Mouse (Mus musculus): ENCODE data around the gene Fgfr4. TPM values are rescaled to one million over a fixed set of nuclear protein-coding genes. Genes with fewer than 3 reads are reported as not detected.

Gene Fgfr4
- total and polyA plus RNA-seq, 3 experiments, result not detected

GRCm38 (mm10) chr13:55189531-55190107 is 37.2 kb downstream of the Fgfr4 start:
- H3K36me3 ChIP-seq (ENCODE audit: control insufficient read depth in 1 of 2, insufficient read depth in 2 of 2, low read length in 2 of 2), result peaks cover 0 to 3% of the 10 kb centered on the region in 2 experiments; a peak in 1 of 4 replicates
- TF ChIP-seq UBTF (IDR thresholded peaks at IDR 0.05; ENCODE audit: borderline replicate concordance, insufficient read depth, low read depth, low read length), result 0 out of 2 replicates have a peak, but pooled peaks have one; percentile 31
- TF ChIP-seq USF2 (IDR thresholded peaks at IDR 0.05; ENCODE audit: borderline replicate concordance in 1 of 2, insufficient read depth in 1 of 2, low read depth in 1 of 2, low read length in 2 of 2), result no peak
- 0 out of 2 replicates have a peak, but pooled peaks have one; percentile 19 for TF ChIP-seq ETS1 (IDR thresholded peaks at IDR 0.05; ENCODE audit: low read depth, low read length)
- TF ChIP-seq GATA1 (IDR thresholded peaks at IDR 0.05; ENCODE audit: low read depth, low read length), result peak; percentile 73
- no peak for TF ChIP-seq ELF1 (IDR thresholded peaks at IDR 0.05; ENCODE audit: low read depth, low read length)
- TF ChIP-seq RCOR1 (IDR thresholded peaks at IDR 0.05; ENCODE audit: low read depth, low read length), result peak; percentile 42; the same call in 1 of the 2 replicates
- TF ChIP-seq ZNF384 (IDR thresholded peaks at IDR 0.05; ENCODE audit: low read depth, low read length), result peak; percentile 80
- H3K4me3 ChIP-seq (ENCODE audit: control insufficient read depth in 1 of 2, insufficient read depth in 1 of 2, low read depth in 2 of 2, low read length in 2 of 2), result peak overlapping the region; percentile 60 to 76
- no peaks in the 10 kb centered on the region for H3K27me3 ChIP-seq (ENCODE audit: control insufficient read depth in 1 of 2, insufficient read depth in 2 of 2, low read length in 2 of 2)
- H3K27ac ChIP-seq (ENCODE audit: control insufficient read depth, low read depth, low read length), result peak overlapping the region; percentile 77
- DNase-seq (ENCODE audit: low read depth, low spot score), result no peak
- H3K9ac ChIP-seq (ENCODE audit: control insufficient read depth, low read depth, low read length, poor library complexity, severe bottlenecking), result peak overlapping the region; percentile 69
- H3K9me3 ChIP-seq (replicated peaks; ENCODE audit: insufficient read depth, low read length), result no peaks in the 10 kb centered on the region
- H3K4me1 ChIP-seq (ENCODE audit: control insufficient read depth in 1 of 2, insufficient read depth in 2 of 2, low read length in 2 of 2), result peaks cover 0 to 5% of the 10 kb centered on the region in 2 experiments; a peak in 2 of 4 replicates
- H3K79me2 ChIP-seq (ENCODE audit: control insufficient read depth, insufficient read depth, low read length, poor library complexity), result peaks cover 6% of the 10 kb centered on the region; the same call in 1 of the 2 replicates

- H3K36me3 ChIP-seq (ENCODE audit: control insufficient read depth in 1 of 2, insufficient read depth in 2 of 2, low read length in 2 of 2), result peaks cover 0 to 3% of the 10 kb centered on the region in 2 experiments; a peak in 1 of 4 replicates
- H3K79me2 ChIP-seq (ENCODE audit: control insufficient read depth, insufficient read depth, low read length, poor library complexity), result peaks cover 6% of the 10 kb centered on the region; the same call in 1 of the 2 replicates
- peak overlapping the region; percentile 60 to 76 for H3K4me3 ChIP-seq (ENCODE audit: control insufficient read depth in 1 of 2, insufficient read depth in 1 of 2, low read depth in 2 of 2, low read length in 2 of 2)
- peak overlapping the region; percentile 77 for H3K27ac ChIP-seq (ENCODE audit: control insufficient read depth, low read depth, low read length)
- H3K27me3 ChIP-seq (ENCODE audit: control insufficient read depth in 1 of 2, insufficient read depth in 2 of 2, low read length in 2 of 2), result no peaks in the 10 kb centered on the region
- peak; percentile 98 for DNase-seq (ENCODE audit: low read depth, low spot score)
- peak overlapping the region; percentile 70 for H3K9ac ChIP-seq (ENCODE audit: control insufficient read depth, low read depth, low read length, poor library complexity, severe bottlenecking)
- H3K9me3 ChIP-seq (replicated peaks; ENCODE audit: insufficient read depth, low read length), result no peaks in the 10 kb centered on the region
- peaks cover 0 to 5% of the 10 kb centered on the region in 2 experiments; a peak in 2 of 4 replicates for H3K4me1 ChIP-seq (ENCODE audit: control insufficient read depth in 1 of 2, insufficient read depth in 2 of 2, low read length in 2 of 2)
- TF ChIP-seq TBP (IDR thresholded peaks at IDR 0.05; ENCODE audit: low read depth, low read length), result peak; percentile 69; the same call in 1 of the 2 replicates
- TF ChIP-seq USF2 (IDR thresholded peaks at IDR 0.05; ENCODE audit: borderline replicate concordance in 1 of 2, insufficient read depth in 1 of 2, low read depth in 1 of 2, low read length in 2 of 2), result peak; percentile 44 to 85; a peak in 3 of 4 replicates
- TF ChIP-seq MYB (IDR thresholded peaks at IDR 0.05; ENCODE audit: low read depth, low read length), result no peak
- TF ChIP-seq GATA1 (IDR thresholded peaks at IDR 0.05; ENCODE audit: low read depth, low read length), result peak; percentile 60
- TF ChIP-seq TAL1 (IDR thresholded peaks at IDR 0.05; ENCODE audit: low read length), result peak; percentile 92
- TF ChIP-seq RAD21 (IDR thresholded peaks at IDR 0.05; ENCODE audit: low read depth, low read length), result no peak; the same call in 1 of the 2 replicates
- TF ChIP-seq MXI1 (IDR thresholded peaks at IDR 0.05; ENCODE audit: low read depth, low read length), result peak; percentile 99
- peak; percentile 56; the same call in 1 of the 2 replicates for TF ChIP-seq HCFC1 (IDR thresholded peaks at IDR 0.05; ENCODE audit: low read depth, low read length)
- TF ChIP-seq CHD1 (IDR thresholded peaks at IDR 0.05; ENCODE audit: low read depth, low read length), result no peak
- TF ChIP-seq KAT2A (conservative IDR thresholded peaks at IDR 0.05; ENCODE audit: low read depth, low read length), result no peak
- peak; percentile 73 for TF ChIP-seq ETS1 (IDR thresholded peaks at IDR 0.05; ENCODE audit: low read depth, low read length)
- TF ChIP-seq GABPA (IDR thresholded peaks at IDR 0.05; ENCODE audit: low read depth, low read length), result no peak
- TF ChIP-seq ZKSCAN1 (IDR thresholded peaks at IDR 0.05; ENCODE audit: low read depth, low read length), result no peak
- peak; percentile 99 for TF ChIP-seq MYC (IDR thresholded peaks at IDR 0.05; ENCODE audit: low read depth, low read length)
- TF ChIP-seq NELFE (IDR thresholded peaks at IDR 0.05; ENCODE audit: low read depth, low read length), result peak; percentile 84
- TF ChIP-seq SIN3A (IDR thresholded peaks at IDR 0.05; ENCODE audit: low read length), result peak; percentile 97
- peak; percentile 70 for TF ChIP-seq POLR2AphosphoS2 (IDR thresholded peaks at IDR 0.05; ENCODE audit: low read length)
- TF ChIP-seq ZMIZ1 (IDR thresholded peaks at IDR 0.05; ENCODE audit: low read depth, low read length), result peak; percentile 80
- peak; percentile 43; the same call in 1 of the 2 replicates for TF ChIP-seq CHD2 (IDR thresholded peaks at IDR 0.05; ENCODE audit: low read length)
- no peak; the same call in none of the 2 replicates for TF ChIP-seq RCOR1 (IDR thresholded peaks at IDR 0.05; ENCODE audit: low read depth, low read length)
- TF ChIP-seq ZC3H11A (IDR thresholded peaks at IDR 0.05; ENCODE audit: low read depth, low read length), result no peak
- TF ChIP-seq EP300 (IDR thresholded peaks at IDR 0.05; ENCODE audit: low read depth in 1 of 2, low read length in 2 of 2), result peak; percentile 42 to 71
- TF ChIP-seq ELF1 (IDR thresholded peaks at IDR 0.05; ENCODE audit: low read depth, low read length), result no peak; the same call in 1 of the 2 replicates
- no peak; the same call in 1 of the 2 replicates for TF ChIP-seq MEF2A (IDR thresholded peaks at IDR 0.05; ENCODE audit: extremely low read depth, insufficient replicate concordance, low read depth, low read length, poor library complexity, severe bottlenecking)
Observed at GRCm38 (mm10) chr13:55190121-55190868, 37.9 kb downstream of the Fgfr4 start.
